Mouse (Mus musculus): ENCODE data around the gene Tspan17.

Gene Tspan17

DNA sequence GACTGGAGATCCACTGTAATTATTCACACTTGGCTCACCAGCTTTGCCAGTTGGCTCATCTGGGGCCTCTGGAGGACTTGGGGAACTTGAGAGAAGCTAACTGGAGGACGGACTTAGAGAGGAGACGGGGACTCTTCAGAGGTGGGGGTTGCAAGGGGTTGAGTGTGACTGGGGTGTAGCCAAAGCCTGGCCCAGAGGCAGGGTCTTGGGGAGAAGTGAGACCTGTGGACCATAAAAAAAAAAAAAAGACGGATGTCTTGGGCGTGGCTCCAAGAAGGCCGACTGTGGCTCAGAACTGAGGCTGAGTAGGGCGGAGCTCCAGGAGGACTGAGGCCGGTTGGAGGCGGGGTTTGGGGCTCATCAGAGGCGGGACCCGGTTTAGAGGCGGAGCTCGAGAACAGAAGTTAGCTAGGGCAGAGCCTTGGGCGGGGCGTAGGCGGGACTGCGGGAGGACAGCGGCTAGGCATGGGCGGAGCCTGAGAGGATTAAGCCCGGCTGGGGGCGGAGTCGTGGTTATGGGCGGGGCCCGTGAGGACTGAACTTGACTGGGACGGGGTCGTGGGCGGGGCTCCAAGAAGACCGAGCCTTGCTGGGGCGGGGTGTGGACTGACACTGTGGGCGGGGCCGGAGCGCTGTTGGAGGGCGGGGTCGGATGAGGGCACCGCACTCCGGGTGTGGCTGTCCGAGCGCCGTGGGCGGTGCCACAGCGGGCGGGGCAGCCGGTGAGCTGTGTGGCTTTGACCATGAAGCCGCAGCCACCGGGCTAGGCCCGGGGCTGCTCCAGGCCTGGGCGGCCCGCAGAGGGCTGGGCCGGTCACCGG is at the start of gene Tspan17:
Gene Tspan17, plus strand, starts transcription at position 638 of the 821 bp plus-strand sequence.
- DNase-seq (ENCODE audit: low spot score in 2 of 2): peak; percentile 90 to 97

GRCm38 (mm10) chr13:54746110-54746509 is 43.1 kb upstream of the Tspan17 start:
- DNase-seq (ENCODE audit: low spot score in 2 of 2): no peak

- DNase-seq (ENCODE audit: low spot score in 2 of 2): no peak
These were observed 42.3 kb upstream of the Tspan17 start for GRCm38 (mm10) chr13:54746896-54747295.

DNA sequence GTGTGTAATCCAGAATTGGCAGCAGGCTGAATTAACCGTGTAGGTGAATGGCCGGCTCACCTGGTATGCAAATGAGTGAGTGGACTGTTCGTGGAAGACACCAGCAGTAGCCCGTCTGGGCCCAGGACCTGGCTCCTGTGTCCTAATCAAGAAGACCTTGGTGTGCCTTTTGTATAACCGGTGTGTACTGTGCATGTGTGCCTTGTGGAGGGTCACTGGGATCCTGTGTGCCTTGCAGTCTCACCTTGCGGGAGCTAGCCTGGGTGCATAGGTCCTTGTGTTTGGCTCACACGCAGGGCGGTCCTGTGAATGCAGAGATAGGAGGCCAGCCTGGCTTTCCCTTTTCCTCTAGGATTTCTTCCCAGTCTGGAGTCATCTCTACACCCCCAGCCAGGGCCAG is 41.0 kb upstream of the Tspan17 start:
- no peak for DNase-seq (ENCODE audit: low spot score in 2 of 2)

DNA sequence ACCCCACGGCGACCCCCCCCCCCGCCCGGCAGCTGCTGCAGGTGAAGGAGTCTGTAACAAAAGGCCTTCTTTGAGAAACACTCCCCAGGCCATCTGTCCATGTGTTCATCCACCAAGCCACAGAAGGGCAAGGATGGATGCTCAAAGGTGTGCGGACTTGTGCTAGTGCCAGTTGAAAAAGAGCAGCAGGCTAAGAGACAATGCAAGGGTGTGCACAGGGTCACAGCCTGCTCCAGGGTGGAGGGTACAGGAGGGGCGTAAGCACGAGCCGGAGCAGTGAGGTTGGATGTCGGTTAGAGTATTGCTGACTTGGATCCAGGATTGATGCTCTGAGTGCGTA is 40.5 kb upstream of the Tspan17 start:
- DNase-seq (ENCODE audit: low spot score in 2 of 2): no peak

- no peak for DNase-seq (ENCODE audit: low spot score in 2 of 2)
These were observed 39.9 kb upstream of the Tspan17 start for GRCm38 (mm10) chr13:54749061-54749863.

DNA sequence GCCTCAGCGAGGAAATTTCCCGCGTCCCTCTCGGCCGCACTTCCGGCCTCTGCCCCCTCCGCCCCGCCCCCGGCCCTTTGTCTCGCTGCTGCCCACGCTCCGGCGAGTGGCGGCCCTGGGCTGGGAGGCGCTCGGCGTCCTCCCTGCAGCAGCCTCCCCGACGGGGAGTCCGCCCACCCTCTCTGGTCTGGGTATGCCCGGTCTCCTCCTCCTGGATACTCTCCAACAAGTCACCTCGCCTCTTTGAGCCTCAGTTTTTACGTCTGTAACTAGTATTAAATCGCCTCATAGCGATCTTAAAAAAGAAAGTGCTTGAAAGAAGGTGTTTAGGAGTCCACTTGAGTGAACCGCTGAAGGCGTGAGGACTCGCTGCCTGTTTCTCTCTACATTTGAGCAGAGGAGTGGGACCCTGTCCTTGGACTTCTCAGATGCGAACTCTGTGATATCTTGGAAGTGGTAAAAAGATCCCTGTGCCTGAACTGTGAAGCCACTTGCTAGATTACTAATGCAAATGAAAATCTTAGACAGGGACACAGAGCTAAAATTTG is 39.2 kb upstream of the Tspan17 start, which contains the start of gene Gprin1:
Gene Gprin1, minus strand, starts transcription at position 11 of the 548 bp plus-strand sequence.
- DNase-seq (ENCODE audit: low spot score in 2 of 2): no peak

DNA sequence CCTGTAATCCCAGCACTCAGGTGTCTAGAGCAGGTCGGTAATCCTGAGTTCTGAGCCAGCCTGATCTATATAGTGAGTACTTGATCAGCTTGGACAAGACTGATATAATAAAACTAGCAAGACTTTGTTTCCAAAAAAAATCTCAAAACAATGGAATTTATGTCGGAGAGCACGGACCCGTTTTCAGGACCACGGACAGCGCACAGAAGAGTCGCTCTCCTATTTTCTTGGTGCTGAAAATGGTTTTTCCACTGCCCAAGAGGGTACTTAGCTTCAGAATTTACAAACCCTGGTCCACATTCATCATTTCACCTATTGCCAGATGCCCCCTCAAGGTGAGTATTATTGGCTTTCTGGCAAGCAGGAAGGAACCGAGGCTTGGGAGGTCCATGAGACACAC is 38.5 kb upstream of the Tspan17 start:
- DNase-seq (ENCODE audit: low spot score in 2 of 2): no peak

DNA sequence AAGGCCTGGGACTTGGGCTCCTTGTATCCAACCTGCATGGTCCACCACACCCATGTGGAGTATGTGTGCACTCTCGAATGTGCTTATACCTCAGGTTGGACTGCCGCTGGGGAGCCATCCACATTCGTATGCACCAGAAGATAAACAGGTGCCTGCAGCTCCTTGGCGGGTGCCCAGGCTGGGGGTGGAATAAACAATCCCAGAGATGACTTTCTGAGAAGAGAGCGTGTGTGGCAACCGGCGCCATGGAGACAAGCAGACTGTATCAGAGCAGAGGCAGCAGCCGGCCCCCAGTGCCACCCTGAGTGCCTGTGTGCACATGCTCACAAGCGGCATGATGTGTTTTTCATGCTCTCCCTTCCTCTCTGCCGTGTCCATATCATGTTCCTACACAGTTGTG is 36.5 kb upstream of the Tspan17 start:
- DNase-seq (ENCODE audit: low spot score in 2 of 2): peak in 1 of 2 experiments; percentile 93

DNA sequence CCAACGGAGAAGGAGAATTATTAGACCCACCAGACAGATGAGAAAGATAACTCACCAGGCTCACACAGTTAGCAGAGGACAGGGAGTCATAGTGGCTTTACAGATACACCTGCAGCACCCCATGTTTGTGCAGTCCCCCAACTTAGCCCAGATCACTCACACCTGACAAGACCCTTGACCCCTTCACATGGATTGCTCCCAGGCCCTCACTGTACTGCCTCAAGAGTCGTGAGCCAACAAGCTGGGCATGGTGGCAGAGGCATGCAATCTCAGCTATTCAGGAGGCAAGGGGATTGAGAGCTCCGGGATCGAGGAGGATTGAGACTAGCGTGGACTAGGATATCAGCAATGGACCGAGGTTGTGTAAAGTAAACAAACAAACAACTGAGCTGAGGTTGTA is 35.4 kb upstream of the Tspan17 start:
- DNase-seq (ENCODE audit: low spot score in 2 of 2): no peak

DNA sequence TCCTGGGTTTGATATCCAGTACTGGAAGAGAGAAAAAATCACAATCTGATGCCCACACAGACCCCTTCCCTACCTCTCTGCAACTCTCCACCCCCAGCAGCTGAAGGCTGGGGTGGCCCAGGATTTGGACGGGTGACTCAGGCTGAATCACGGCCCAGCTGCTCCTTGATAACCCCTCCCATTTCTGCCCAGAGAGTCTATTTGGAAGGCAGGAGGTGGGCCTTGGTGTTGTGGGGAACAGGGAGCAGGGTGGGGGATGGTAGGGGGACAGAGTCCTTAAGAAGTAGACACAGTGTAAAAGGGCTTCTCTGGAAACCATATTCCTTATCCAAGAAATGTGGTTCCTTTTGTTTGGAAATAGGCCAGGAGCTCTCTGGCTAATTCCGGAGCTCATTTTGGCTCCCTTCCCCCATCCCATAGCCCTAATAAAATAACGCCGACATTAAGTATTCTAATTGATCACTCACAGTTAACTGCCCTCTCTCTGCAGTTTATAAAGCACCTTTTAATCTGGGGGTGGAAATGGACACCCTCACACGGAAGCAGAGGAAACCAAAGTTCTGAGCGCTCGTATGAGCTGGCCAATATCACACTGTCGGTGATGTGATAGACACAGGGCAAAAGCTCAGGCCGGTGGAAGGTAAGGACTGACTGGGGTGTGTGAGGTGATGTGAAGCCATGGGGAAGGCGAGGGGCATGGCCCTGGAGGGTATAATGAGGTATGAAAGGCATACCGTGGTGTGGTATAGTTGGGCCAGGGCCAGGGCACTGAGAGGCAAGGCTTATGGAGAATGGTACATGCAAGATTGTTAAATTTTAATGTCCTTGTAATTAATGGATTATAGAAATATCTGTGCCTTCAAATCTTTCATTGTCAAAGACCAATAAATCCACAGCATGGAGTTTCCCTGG is 34.8 kb upstream of the Tspan17 start:
- DNase-seq (ENCODE audit: low spot score in 2 of 2): peak in 1 of 2 experiments; percentile 21

DNA sequence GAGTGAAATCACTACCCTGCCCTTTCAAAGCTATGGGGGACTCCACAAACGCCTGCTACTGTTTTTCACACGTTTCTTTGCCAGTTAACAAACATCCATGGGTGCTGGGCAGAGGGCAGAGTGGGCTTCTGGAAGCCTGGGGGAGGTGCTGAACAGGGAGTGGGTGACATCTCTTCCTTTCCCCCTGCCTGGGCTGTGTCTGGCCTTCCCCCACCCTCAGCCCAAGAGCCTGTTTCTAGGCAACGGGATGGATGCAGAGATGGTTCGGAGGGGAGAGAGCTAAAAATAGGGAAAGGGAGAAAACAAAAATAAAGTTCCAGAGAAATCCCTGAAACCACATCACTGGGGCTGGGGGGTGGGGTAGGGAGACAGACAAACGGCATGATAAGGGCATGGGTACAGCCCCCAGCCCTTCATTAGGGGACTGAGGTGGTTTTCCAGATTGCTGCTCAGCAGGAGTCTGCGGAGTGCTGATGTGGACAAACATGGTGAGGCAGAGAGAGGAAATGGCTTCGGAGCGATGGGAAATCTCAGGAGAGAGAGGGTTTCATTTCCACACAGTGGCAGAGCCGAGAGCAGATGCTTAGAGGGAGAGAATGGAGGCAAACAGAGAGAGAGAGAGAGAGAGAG is 33.9 kb upstream of the Tspan17 start:
- peak in 1 of 2 experiments; percentile 54 for DNase-seq (ENCODE audit: low spot score in 2 of 2)

GRCm38 (mm10) chr13:54756156-54756712 is 32.9 kb upstream of the Tspan17 start:
- DNase-seq (ENCODE audit: low spot score in 2 of 2): no peak

DNA sequence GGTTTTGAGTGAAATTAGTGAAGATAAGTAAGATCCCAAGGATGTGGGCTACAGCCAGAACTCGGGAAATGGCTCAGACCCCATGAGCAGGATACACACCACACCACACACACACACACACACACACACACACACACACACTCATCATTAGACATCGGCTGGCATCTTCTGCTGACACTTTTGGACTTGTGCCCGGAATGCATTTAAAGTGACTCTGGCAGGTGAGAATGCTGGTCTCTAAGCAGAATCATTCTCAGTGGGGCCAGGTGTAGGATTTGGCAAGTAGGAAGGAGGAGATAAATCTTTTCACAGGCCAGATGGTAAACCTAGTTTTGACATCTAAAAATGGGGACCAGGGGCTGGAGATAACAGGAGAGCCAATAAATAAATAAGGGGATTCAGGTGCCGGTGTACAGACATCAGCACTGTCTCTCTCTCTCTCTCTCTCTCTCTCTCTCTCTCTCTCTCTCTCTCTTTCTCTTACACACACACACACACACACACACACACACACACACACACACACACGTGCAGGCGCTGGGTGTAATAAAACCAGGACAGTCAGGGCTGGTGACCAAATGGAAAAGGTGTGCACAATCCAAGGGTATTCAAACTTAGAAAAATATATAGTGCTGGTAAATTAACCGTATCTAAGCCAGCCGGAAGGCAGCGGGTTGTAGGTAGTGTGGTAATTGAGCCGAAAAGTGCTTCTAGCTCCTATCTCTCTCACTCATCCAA is 31.9 kb upstream of the Tspan17 start:
- DNase-seq (ENCODE audit: low spot score in 2 of 2): no peak

DNA sequence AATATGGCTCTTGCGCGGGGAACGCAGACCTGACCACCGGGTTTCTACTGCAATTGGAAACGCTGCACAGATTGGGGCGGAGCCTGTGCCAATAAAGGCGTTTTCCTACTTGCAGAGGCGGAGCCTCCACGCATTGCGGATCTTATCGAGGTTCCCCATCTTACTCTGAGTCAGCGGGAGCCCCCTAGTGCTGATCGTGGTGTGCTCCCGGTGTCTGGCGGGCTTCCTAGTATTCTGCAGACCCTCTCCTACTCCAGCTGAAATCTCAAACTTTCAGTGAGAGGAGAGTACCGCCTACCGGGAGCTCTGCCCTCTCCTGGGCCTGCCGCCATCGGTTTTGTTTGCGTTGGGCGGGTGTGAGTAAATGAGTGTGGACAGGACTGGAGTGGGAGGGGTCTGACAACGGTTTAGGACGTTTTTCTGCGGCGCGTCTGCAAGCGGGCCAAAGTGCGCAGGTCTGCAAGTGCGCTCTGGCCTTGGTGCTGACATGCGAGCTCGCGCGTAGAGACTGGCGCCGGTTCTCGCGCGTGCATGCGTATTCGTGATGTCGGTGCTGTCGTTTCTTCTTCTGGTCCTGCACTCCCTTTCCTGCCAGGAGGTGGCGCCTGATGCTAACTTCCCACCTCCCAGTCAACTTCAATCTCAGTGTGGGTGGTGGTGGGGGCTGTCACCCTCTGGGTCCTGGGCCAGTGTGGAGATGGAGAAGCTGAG is 31.0 kb upstream of the Tspan17 start:
- DNase-seq (ENCODE audit: low spot score in 2 of 2): peak; percentile 83 to 93

DNA sequence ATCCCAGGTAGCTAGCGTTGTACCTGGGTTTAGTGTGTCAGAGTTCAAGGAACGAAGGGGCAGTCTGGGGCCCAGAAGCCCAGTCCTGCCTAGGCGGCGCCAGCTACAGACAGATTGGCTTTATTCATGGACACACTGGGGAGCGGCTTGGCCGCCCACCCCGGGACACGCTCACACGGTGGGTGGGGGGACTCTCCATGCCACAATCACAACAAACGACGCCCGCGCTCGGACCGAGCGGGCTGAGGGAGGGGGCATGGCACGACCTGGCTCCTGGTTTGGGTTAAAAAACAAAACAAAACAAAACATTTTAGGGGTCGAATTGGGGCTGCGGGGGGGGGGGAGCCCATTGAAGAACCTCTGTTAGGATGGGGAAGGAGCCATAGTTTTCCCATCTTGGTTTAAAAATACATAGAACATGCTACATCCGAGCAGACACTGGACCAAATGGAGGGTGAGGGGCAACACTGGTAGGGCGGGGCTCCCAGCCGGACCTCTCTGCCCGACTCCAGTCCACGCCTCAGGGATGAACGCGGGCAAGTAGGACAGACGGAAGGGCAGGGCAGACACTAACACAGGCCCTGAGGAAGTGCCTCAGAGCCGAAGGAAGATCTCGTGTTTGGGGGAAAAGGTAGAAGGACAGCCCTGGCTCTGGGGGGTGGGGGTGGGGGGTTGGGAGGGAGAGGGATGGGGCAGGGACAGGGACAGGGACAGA is 30.3 kb upstream of the Tspan17 start:
- peak in 1 of 2 experiments; percentile 20 for DNase-seq (ENCODE audit: low spot score in 2 of 2)

DNA sequence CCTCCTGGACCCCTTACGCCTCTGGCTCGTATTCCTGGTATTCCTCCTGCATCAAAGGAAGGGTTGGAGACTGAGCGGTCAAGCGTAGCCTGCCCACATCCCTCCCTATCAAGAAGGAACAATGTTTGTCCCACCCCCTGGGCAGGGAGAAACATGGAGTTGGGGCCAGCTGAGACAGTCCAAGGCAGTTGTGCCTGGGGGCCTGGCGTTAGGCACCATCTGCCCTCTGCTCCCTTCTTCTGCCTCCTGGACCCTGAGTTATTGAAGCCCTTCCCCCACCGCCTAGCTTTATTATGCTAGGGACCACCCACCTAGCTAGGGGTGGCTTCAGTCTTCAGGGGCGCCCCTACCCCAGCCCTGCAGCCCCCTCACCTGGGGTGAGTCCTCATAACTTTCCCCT is 29.7 kb upstream of the Tspan17 start:
- DNase-seq (ENCODE audit: low spot score in 2 of 2): no peak

DNA sequence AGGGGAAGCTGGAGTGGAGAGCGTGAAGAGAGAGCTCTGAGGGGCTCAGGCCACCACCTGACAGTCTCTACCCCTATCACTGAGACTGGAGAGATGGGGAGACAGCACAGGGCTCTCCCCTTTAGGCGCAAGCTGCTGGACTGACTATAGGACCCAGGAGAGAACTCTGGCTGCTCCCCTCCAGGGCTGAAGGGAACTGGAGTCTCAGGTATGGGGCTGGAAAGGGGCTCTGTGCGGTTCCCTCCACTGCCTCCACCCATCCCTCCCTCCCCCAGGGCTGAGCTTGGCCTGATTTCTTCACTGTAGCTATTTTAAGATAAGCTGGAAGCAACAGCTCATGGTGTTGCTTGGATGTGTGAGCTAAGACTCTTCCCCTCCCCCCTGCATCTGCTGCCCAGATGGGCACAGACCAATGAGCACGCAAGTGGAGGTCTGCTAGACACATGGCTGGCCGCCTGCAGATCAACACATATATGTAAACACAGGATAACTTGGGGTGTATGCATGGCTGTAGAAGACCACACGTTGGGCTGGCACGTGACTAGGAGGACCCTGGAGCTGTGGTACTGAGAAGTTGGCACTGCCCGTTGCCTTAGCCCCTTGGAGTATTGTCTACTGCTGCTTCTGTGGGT is 28.9 kb upstream of the Tspan17 start:
- DNase-seq (ENCODE audit: low spot score in 2 of 2): peak; percentile 86 to 93

All from left cerebral cortex, adult 9 months (tissue).